Mouse (Mus musculus) liver, adult 2 months (tissue): ENCODE data around the gene Pdcl3.

Experiments used
- CTCF ChIP-seq: fragments of 200-500 bp; IDR thresholded peaks from 2 replicates; pipeline ENCODE4 v1.5.1; 2011; ENCODE audit warnings: low read depth, low read length, control low read depth
- POLR2A ChIP-seq: fragments of 200-500 bp; IDR thresholded peaks from 2 replicates; pipeline ENCODE4 v1.6.1; 2011; ENCODE audit warnings: low read length, control low read depth; ENCODE audit not compliant: insufficient read depth; ENCODE audit errors: extremely low read depth

- no peak for TF ChIP-seq CTCF
- TF ChIP-seq POLR2A: no peak
Measured at GRCm38 (mm10) chr1:38985308-38985707, at the start of gene Pdcl3.
